Mouse (Mus musculus) layer of hippocampus, adult 9-10 months (tissue): ENCODE results near the gene Olfr541.
"Not testable (repeated sequence)": the region's sequence is repeated elsewhere in the genome, so short reads cannot be mapped to it uniquely, and the experiment has no call there.

Experiments used
- DNase-seq: peaks from one replicate; pipeline ENCODE4 v3.0.0; 2022; ENCODE audit warnings: low spot score

Olfr541 gene

DNA sequence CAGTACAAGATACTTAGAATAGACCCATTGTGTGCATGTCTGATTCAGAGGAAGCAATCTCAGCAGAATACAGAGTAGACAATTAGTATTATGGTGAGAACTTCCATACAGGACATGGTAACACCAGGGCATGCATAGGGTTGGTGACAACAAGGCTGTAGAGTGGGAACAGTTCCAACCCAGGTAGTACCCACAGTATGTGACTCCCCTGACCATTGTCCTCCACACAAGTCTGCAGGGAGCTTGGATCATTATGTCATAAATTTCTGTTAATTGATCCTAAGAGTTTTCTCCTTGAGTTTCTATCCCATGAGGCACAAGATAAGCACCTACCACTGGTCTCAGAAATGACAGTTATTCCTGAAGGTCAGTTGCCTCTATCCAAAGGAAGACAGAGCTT is at the start of gene Olfr541:
Olfr541 (plus strand) TSS at position 301 of the 400 bp plus-strand sequence.
- no peak for DNase-seq

GRCm38 (mm10) chr7:140659630-140660029 is 37.4 kb upstream of the Olfr541 start, which contains the start of gene Olfr539:
Gene Olfr539 (plus strand): TSS chr7:140659930.
- DNase-seq, result no peak

- DNase-seq, result not testable (repeated sequence)
These were observed 26.4 kb upstream of the Olfr541 start for GRCm38 (mm10) chr7:140670693-140671092.

- DNase-seq, result no peak
These were observed 21.2 kb upstream of the Olfr541 start for GRCm38 (mm10) chr7:140675863-140676262.

GRCm38 (mm10) chr7:140679591-140679990 is 17.5 kb upstream of the Olfr541 start:
- not testable (repeated sequence) for DNase-seq

- DNase-seq, result no peak
These were observed 15.4 kb upstream of the Olfr541 start, which contains the start of gene Olfr45 for GRCm38 (mm10) chr7:140681651-140682050. Gene Olfr45 (plus strand): TSS chr7:140681951.

DNA sequence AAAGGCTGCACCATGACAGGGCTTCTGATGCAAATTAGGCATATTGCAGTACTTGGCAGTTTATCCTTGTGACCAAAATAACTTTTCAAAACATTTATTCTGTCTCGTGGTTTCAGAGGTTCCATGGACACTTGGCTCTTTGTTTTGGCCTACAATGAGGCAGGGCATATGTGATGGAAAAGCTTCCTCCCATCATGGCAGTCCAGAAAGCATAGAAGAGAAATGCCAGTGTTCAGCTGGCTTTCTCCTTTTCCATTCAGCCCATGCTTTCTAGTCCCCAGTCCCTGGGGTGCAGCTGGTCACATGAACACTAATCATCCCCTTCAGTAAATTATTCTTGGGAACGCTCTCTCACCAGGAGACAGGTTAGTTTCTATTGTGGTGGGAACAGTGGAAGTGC is 9.3 kb downstream of the Olfr541 start:
- no peak for DNase-seq

GRCm38 (mm10) chr7:140707536-140708284 is 10.6 kb downstream of the Olfr541 start:
- no peak for DNase-seq

DNA sequence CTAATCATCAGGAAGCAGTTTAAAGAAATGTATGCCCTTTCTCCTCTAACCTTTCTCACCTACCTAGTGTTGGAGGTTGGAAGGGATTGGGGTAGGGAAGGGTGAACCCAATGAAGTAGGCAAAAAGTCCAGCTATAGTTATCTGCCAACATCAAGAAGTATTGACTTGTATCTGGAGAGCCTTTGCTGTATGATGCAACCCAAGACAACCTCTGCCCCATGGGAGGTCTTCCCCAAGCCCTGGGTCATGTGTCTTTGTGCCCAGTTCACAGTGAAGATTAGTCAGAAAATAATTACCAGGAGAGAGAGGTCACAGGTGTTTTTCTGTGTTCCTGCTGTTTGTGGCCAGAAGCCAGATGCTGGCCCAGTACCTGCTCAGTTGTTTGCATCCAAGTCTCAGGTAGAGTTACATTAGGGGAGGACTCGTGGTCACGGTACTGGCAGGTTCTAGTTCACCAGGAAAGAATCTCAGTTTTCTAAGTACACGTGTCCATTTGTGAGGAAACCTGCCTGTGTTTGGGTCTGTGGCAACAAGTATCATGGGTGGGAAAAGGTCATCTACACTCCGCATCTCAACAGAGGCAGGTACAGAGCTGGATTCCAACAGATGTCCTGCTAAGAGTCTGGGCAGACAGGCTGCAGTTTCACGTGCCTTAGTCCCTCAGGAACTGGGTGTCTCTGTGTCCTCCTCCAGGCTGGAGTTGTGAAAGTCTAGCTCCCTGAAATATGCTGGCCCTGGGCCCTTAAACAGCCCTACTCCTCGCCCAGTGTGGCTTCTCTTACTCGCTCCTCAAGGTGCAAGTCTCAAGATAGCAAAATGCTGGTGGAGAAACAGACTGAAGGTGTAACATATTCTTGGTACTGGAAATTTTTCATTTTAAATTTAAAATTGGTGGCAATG is 20.3 kb downstream of the Olfr541 start:
- no peak for DNase-seq

DNA sequence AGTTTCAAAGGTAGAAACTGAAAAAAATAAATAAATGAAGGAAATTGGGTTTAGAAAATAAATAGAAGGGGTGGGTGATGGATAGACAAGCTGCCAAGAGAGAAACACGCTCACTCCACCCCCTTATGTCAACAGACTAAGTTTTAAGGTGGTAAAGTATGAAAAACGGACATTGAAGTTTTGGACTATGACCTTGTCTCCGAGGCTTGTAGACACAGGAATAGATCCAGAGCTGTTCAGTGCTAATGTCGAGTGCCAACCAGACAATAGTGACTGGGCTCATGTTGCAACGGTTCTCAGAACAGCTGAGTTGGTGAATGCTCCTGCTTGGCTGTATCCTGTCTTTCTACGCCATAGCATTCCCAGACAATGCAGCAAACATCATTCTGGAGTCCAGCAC is 24.0 kb downstream of the Olfr541 start:
- DNase-seq, result no peak

GRCm38 (mm10) chr7:140725558-140725957 is 28.5 kb downstream of the Olfr541 start:
- DNase-seq, result no peak

- no peak for DNase-seq
These were observed 36.1 kb downstream of the Olfr541 start for GRCm38 (mm10) chr7:140733162-140733561.

GRCm38 (mm10) chr7:140747402-140747801 is 50.3 kb downstream of the Olfr541 start:
- DNase-seq, result no peak

DNA sequence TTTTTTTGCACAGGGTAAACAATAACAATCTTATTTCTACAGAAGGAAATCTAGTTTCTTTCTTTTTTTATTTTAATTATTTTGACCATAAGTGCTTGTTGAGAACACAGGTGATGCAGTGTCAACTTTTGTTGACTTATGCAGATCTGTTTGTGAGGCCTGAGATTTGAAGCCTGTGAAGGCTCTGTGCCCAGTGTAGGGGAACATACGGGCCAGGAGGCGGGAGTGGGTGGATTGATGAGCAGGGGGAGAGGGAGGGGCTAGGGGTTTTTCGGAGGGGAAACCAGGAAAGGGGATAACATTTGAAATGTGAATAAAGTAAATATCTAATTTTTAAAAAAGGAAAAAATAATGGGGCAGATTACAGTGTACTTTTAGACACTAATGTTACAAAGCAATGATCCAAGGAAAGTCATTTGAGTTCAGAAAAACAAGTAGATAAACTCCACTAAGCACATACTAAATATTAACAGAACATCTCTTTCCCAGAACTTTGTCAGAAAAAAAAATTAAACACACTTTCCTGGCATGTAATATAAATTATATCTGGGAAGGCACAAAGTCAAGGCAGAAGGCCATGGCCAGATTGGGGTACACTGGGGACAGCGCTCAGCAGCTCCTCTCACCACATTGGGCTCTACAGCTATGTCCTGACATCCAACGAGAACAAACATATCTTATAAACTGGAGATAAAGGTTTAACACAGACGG is 51.2 kb downstream of the Olfr541 start:
- no peak for DNase-seq

DNA sequence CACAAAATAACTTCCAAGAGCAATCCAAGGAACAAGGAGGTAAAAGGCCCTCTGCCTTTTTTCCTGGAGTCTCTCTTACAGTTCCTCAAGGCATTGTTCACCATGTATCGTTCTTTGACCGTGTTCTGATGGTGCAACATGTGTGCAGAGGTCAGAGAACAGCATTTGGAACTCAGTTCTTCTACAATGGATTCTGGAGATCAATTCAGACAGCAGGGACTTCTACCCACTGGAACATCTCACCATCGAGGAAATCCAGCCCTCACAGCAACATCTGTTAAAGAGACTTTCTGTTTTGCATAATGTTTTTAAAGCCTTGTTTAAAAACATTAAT is 51.7 kb downstream of the Olfr541 start:
- DNase-seq, result no peak

DNA sequence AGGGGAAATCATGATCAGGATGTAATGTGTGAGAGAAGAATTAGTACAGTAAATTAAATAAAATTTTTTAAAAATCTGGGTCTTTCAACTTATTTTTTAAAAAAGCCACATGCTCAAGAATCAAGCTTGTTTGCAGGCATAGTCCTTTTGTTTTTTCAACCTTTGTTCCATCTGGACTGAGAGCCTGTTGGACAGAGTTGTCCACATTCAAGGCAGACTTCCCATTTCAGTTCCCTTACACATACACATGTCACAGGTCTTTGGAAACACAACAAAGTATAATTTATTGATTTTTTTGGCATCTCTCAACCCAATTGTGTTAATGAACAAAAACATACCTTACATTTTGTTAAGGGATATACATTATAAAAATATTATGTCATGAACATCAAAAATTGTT is 57.5 kb downstream of the Olfr541 start:
- no peak for DNase-seq
